Mouse (Mus musculus) forebrain, embryonic 10.5 days (tissue): ENCODE data around the gene Snap91. TPM values are rescaled to one million over a fixed set of nuclear protein-coding genes. Genes with fewer than 3 reads are reported as not detected.

ENCODE experiments used
- DNase-seq: peaks from one replicate; pipeline ENCODE4 v3.0.0-alpha.2; 2017; ENCODE audit warnings: low spot score; ENCODE audit errors: extremely low spot score
- H3K27ac ChIP-seq: fragments of 300-500 bp; sonication (generic); 2 replicates; pipeline ENCODE4 v1.5.1; 2016; ENCODE audit warnings: mild to moderate bottlenecking
- H3K27me3 ChIP-seq: fragments of 300-500 bp; sonication (generic); 2 replicates; pipeline ENCODE4 v1.6.1; 2016; ENCODE audit warnings: mild to moderate bottlenecking; ENCODE audit not compliant: poor library complexity, severe bottlenecking
- H3K36me3 ChIP-seq: fragments of 300-500 bp; sonication (generic); replicated peaks from 2 replicates; pipeline ENCODE4 v1.6.1; 2016; ENCODE audit warnings: mild to moderate bottlenecking, moderate library complexity
- H3K4me1 ChIP-seq: fragments of 300-500 bp; sonication (generic); 2 replicates; pipeline ENCODE4 v1.6.1; 2016
- H3K4me3 ChIP-seq: fragments of 300-500 bp; sonication (generic); 2 replicates; pipeline ENCODE4 v1.5.1; 2016; ENCODE audit warnings: mild to moderate bottlenecking, moderate library complexity
- H3K9me3 ChIP-seq: fragments of 300-500 bp; sonication (generic); 2 replicates; pipeline ENCODE4 v1.6.1; 2016; ENCODE audit warnings: mild to moderate bottlenecking, moderate library complexity
- WGBS: fragments of 180-500 bp; shearing (Covaris S2); methylation state at CpG from one replicate; pipeline ENCODE4 v1.1.7; 2016; 5-methylcytosine and 5-hydroxymethylcytosine counted together
- polyA plus RNA-seq: library from polyadenylated mRNA; unstranded; fragments of >200 nt; fragmentation: Nextera tagmentation; extraction: Ambion mirVana; gene quantifications from 2 replicates; pipeline ENCODE4 v1.2.1, GENCODE M21; 2016

The Snap91 gene
- polyA plus RNA-seq, 1 experiment from 2014 or later = 2.6 TPM

DNA sequence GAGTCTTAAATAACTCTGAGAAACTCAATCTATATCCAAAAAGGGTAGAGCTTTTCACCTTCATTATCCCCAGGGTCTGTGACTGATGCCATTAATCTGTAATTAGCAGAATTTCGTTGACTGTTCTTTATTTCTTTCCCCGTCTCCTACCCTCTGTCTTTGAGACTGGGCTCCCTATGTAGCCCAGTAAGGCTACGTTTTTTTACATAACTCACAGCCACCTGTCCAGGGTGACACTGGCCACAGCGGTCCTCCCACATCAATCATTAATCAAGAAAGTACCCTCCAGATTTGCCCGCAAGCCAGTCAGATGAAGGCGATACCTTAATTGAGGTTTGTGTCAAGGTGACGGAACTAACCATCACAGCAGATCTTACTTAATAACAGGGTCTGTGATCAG is 81.4 kb downstream of the Snap91 start:
- 84% methylated on average over 7 of the region's 7 CpGs for WGBS
- no peak overlapping the region for H3K4me3 ChIP-seq
- no peak overlapping the region for H3K27ac ChIP-seq

DNA sequence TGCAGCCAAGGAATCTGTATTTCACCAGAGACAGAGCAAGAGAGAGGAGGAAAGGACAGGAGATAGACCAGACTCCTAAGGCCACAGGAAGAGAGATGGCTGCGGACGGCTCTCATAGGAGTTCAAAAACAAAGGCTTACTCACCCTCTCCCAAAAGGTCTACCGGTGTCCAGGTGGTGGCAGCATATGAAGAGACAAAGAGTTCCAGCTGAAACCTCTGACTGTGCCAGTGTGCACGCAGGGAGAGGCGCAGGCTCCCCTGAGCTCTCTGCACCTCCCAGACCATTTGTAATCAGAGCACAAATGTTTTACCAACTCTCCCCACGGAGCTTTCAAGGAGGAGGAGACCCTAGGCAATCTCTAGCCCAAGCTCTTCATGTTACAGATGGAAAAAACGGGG is 81.8 kb downstream of the Snap91 start:
- Histone ChIP-seq H3K27ac (peak overlapping the region; percentile 30; the same call in 1 of the 2 replicates), H3K4me3 (no peak overlapping the region), H3K4me1 (peaks cover 11% of the 10 kb centered on the region; the same call in 1 of the 2 replicates), H3K27me3 (no peaks in the 10 kb centered on the region), H3K36me3 (no peaks in the 10 kb centered on the region), H3K9me3 (no peaks in the 10 kb centered on the region)
- no peak for DNase-seq
- 50% methylated on average over 7 of the region's 7 CpGs for WGBS

More for the DNA sequence above, 81.4 kb downstream of the Snap91 start:
- no peak for DNase-seq
- no peaks in the 10 kb centered on the region for H3K9me3 ChIP-seq
- H3K4me1 ChIP-seq = peaks cover 11% of the 10 kb centered on the region; the same call in 1 of the 2 replicates
- no peaks in the 10 kb centered on the region for H3K27me3 ChIP-seq
- no peaks in the 10 kb centered on the region for H3K36me3 ChIP-seq

DNA sequence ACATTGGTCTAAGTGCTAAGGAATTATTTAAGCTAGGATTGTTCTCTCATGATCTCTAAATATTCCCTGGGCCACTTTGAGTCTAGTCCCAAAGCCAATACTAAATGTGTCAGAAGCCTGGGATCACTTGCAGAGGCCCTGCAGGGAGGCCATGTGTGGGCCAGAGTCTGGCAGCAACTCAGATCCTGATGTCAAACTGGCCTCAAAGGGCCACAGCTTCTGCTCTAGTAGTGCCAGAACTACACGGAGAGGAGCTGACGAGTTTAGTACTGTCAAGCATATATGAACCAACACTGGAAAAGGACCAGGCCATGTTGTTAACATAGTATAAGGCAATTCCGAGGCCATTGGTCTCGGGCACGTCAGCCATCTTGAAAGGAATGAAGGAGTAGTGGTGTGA is 82.3 kb downstream of the Snap91 start:
- 91% methylated on average over 5 of the region's 5 CpGs for WGBS

DNA sequence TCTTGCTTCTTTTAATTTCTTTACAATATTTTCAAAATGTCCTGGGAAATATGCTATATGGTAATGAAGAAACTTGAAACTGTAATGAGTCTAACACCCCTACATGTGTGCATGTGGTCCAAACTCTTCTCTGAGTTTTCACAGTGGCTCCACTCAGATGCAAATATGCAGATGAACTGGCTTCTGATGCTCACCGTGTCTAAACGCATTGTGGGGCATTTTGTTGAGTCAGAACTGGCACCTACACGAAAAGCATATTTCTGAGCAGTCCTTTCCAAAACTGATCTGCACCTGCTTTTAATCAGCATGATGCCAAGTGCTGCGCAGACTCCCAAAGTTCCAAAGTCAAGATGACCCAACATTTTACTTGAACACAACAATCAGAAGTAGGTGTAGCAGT is 82.9 kb downstream of the Snap91 start:
- no peaks in the 10 kb centered on the region for H3K27me3 ChIP-seq
- no peaks in the 10 kb centered on the region for H3K9me3 ChIP-seq
- no peak overlapping the region for H3K4me3 ChIP-seq
- DNase-seq = no peak
- peaks cover 4% of the 10 kb centered on the region; the same call in 1 of the 2 replicates for H3K4me1 ChIP-seq
- H3K36me3 ChIP-seq = no peaks in the 10 kb centered on the region
- WGBS = 93% methylated on average over 4 of the region's 4 CpGs
- no peak overlapping the region for H3K27ac ChIP-seq

More for the DNA sequence above, 82.3 kb downstream of the Snap91 start:
- Histone ChIP-seq H3K27ac (no peak overlapping the region), H3K27me3 (no peaks in the 10 kb centered on the region), H3K4me3 (no peak overlapping the region), H3K36me3 (no peaks in the 10 kb centered on the region), H3K4me1 (peaks cover 8% of the 10 kb centered on the region; the same call in 1 of the 2 replicates), H3K9me3 (no peaks in the 10 kb centered on the region)
- no peak for DNase-seq

DNA sequence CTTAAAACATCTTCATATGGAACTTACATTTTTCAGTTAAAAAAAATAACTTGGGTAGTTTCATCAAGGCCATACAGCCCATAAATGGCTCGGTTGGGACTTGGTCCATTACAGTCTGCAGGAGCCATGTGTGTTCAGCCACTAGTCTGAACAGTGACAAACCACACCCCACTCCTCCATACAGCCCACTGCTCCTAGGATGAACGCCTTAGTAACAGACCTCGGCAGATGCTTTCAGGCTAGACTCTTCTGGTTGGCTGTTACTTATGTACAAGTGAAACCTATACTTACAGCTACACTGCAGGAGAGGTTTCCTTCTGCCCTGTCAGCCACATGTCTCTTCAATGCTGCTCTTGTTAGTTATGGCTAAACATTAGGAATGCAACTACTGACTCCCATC is 85.2 kb downstream of the Snap91 start:
- H3K4me1 ChIP-seq = peaks cover 4% of the 10 kb centered on the region; the same call in 1 of the 2 replicates
- no peak for DNase-seq
- 77% methylated on average over 3 of the region's 3 CpGs for WGBS
- no peak overlapping the region for H3K4me3 ChIP-seq
- H3K27ac ChIP-seq = no peak overlapping the region
- no peaks in the 10 kb centered on the region for H3K27me3 ChIP-seq
- no peaks in the 10 kb centered on the region for H3K36me3 ChIP-seq
- no peaks in the 10 kb centered on the region for H3K9me3 ChIP-seq

DNA sequence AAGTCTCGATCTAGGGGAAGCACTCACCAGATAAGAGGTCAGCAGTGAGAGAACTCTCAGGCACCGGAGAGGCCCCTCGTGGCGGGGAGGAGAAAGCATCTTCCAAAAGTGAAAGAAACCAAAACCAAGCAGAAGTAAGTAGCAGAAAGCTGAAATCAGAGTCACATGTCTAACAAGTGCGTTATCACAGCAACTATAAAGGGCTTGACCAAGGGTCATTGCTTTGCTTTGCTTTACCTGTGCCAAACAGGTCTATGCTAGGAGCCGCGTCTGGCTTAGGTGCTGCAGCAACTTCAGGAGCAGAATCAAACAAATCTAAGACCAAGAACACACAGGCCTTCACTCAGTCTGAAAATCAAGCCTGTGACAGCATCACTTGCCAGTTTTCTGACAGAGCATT is 88.5 kb downstream of the Snap91 start:
- Histone ChIP-seq H3K36me3 (no peaks in the 10 kb centered on the region), H3K27me3 (no peaks in the 10 kb centered on the region), H3K27ac (no peak overlapping the region), H3K9me3 (no peaks in the 10 kb centered on the region), H3K4me1 (no peaks in the 10 kb centered on the region), H3K4me3 (no peak overlapping the region)
- WGBS = 84% methylated on average over 7 of the region's 7 CpGs
- no peak for DNase-seq

DNA sequence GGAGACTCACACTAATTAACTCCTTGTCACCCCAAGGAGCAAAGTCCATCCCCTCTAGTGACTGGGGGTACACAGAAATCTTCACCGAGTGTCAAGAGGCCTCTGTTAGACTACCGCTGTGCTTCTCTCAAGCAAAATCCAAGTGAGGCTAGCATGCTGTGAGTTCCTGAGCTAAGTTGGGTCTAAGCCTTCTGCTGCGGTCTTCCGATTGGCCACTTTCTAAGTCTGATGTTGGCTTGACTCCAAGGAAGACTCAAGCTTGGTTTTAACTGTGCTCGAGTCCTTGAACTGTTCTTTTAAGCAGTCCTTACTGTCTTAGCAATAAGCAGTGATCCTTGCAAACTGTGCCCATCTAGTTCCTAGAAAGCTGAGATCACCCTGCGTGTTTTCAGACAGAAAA is 91.3 kb downstream of the Snap91 start:
- Histone ChIP-seq H3K36me3 (no peaks in the 10 kb centered on the region), H3K4me1 (no peaks in the 10 kb centered on the region), H3K27ac (no peak overlapping the region), H3K27me3 (no peaks in the 10 kb centered on the region), H3K9me3 (no peaks in the 10 kb centered on the region), H3K4me3 (no peak overlapping the region)
- no peak for DNase-seq
- WGBS = 88% methylated on average over 6 of the region's 6 CpGs

DNA sequence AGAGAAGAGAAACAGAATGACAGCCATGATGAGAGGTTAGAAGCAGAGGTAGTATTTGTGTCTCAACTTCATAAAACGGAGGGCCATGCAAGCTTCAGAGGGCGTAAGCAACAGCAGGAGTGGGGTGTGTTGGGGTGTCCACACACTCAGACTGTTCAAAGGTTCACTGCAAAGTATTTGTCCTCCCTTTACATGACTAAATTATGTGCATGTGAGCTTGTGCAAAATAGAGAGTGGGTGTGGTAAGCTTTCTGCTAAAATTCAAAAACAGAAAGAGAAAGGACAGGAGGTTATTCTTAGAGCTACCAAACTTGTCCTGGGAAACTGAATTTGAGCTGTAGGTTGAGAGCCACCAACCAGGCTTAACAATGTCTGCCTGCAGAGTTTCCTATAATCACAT is 97.6 kb downstream of the Snap91 start:
- Histone ChIP-seq H3K27me3 (no peaks in the 10 kb centered on the region), H3K36me3 (no peaks in the 10 kb centered on the region), H3K4me3 (no peak overlapping the region), H3K9me3 (no peaks in the 10 kb centered on the region), H3K27ac (no peak overlapping the region), H3K4me1 (no peaks in the 10 kb centered on the region)
- WGBS = 97% methylated on average over 2 of the region's 2 CpGs
- DNase-seq = no peak

DNA sequence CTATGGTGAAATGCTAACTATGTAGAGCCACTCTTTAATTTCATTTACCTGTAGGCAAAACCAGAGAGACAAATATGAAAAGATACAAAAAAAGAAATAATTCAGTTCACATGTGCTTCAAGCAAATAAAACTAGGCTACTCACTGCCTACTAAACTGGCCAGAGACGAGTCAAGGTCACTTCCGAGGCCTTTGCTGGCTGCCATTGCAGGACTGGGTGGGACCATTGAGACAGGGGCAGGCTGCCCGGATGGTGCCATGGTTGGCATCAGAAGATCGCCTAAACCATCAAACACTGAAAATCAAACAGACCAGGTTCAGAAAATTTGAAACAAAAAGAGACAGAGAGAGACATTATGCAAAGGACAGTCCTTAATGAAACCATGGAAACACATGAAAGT is 99.0 kb downstream of the Snap91 start:
- DNase-seq = no peak
- 88% methylated on average over 4 of the region's 4 CpGs for WGBS
- H3K9me3 ChIP-seq = no peaks in the 10 kb centered on the region

DNA sequence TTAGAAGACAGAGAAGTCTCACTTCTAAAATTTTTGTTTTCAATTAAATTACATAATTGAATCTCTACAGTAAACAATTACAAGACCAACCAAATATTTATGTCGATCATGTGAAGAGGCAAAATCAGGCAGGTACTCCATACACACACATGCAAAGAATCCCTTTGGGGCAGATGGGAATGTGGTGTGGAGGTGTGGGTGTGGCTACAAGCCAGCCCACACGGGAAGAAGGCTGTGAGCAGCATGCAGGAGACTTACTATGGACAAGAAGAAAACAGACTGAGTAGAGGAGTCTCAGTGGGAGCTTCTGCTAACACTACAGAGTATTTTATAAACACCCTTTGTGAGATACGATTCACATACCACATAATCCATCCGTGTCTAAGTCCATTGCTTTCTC is 102.2 kb downstream of the Snap91 start:
- Histone ChIP-seq H3K27me3 (no peaks in the 10 kb centered on the region), H3K4me3 (no peak overlapping the region), H3K9me3 (no peaks in the 10 kb centered on the region), H3K36me3 (no peaks in the 10 kb centered on the region), H3K27ac (no peak overlapping the region), H3K4me1 (no peaks in the 10 kb centered on the region)
- DNase-seq = no peak
- 79% methylated on average over 4 of the region's 4 CpGs for WGBS

More for the DNA sequence above, 99.0 kb downstream of the Snap91 start:
- Histone ChIP-seq H3K27me3 (no peaks in the 10 kb centered on the region), H3K4me3 (no peak overlapping the region), H3K4me1 (no peaks in the 10 kb centered on the region), H3K27ac (no peak overlapping the region), H3K36me3 (no peaks in the 10 kb centered on the region)

DNA sequence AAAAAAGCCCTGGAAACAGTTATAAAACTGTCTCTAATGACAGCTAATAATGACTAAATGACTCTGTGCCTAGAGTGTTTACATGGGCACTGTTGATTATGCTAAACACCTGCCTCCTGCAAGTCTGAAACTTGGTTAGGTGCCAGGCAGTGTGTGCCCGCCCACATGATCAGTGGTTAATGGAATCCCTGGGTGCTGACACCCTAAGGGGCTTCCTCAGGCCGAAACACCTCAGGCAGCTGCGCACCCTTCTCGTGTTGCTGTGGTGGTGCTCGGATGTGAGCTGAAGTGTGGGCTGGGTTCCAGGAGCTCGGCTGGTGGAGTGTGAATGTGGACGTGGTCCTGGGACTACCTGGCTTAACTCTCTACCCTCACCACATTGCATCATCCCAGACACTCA is 103.1 kb downstream of the Snap91 start:
- H3K27me3 ChIP-seq = no peaks in the 10 kb centered on the region
- no peaks in the 10 kb centered on the region for H3K9me3 ChIP-seq
- 81% methylated on average over 7 of the region's 7 CpGs for WGBS
- H3K27ac ChIP-seq = no peak overlapping the region
- no peak overlapping the region for H3K4me3 ChIP-seq
- H3K4me1 ChIP-seq = no peaks in the 10 kb centered on the region
- H3K36me3 ChIP-seq = no peaks in the 10 kb centered on the region
- DNase-seq = no peak

DNA sequence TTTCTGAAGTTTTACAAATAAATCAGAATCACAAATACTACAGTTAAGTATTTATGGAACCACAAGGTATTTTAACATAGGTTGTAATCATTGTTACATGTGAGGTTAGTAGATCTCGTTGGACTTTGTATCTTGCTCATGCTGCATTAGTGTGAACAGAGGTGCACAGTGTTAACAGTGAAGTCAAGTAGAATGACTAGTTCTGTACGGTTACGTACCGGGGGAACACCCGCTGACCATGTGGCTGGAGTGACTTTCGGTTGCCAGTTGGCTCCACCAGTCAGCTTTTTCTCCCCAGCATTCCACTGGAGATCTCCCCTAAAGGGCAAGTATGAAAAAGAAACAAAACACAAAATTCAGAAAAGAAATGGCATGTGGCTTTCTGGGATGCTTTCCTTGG is 105.1 kb downstream of the Snap91 start:
- 97% methylated on average over 6 of the region's 6 CpGs for WGBS
- Histone ChIP-seq H3K4me1 (no peaks in the 10 kb centered on the region), H3K9me3 (no peaks in the 10 kb centered on the region), H3K27me3 (no peaks in the 10 kb centered on the region), H3K4me3 (no peak overlapping the region), H3K27ac (no peak overlapping the region), H3K36me3 (no peaks in the 10 kb centered on the region)
- no peak for DNase-seq

DNA sequence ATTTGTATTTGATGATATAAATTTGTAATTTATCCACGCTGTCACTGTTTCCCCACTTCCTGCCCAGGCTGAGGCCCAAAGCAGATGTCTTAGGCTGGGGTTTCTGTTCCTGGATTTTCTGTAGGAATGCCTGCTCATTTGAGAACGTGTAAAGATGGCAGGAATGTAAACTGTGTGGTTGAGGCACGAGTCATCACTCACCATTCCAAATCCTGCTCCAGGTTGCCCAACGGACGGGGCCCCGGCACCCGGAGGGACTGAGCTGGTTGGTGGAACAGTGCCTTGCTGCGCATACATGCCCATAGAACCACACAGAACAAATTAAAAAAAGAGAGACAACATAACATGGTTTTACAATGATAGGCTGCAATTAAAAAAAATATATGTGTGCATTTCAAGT is 106.5 kb downstream of the Snap91 start:
- H3K27ac ChIP-seq = no peak overlapping the region
- H3K36me3 ChIP-seq = no peaks in the 10 kb centered on the region
- WGBS = 89% methylated on average over 8 of the region's 8 CpGs
- no peaks in the 10 kb centered on the region for H3K27me3 ChIP-seq
- H3K4me1 ChIP-seq = no peaks in the 10 kb centered on the region
- DNase-seq = no peak
- no peaks in the 10 kb centered on the region for H3K9me3 ChIP-seq
- H3K4me3 ChIP-seq = no peak overlapping the region

DNA sequence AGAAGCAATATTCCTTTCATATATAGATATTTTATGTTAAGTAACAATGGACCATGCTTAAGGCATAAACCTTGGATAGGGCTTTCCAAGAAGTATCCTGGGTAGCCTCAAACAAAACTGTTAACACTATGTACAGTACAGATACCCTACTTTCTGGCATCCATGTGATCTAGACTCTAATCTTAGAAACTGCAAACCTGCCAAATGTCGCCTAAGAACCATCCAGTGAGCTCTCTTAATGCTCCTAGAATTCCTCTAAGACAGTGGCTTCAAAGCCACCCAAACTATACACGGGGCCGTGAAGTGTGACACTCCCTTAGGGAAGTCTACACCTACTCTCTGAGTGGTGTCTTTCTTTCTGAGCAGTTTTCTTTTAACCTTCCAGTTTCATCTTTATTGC is 107.6 kb downstream of the Snap91 start:
- Histone ChIP-seq H3K4me1 (no peaks in the 10 kb centered on the region), H3K27ac (no peak overlapping the region), H3K9me3 (no peaks in the 10 kb centered on the region), H3K36me3 (no peaks in the 10 kb centered on the region), H3K27me3 (no peaks in the 10 kb centered on the region), H3K4me3 (no peak overlapping the region)
- DNase-seq = no peak
- WGBS = 91% methylated on average over 3 of the region's 3 CpGs
